Mouse (Mus musculus): ENCODE data around the gene Tigd4.

The Tigd4 gene

GRCm38 (mm10) chr3:84610183-84610710 is 16.9 kb downstream of the Tigd4 start:
- DNase-seq (ENCODE audit: low read depth), result no peak

- DNase-seq (ENCODE audit: low read depth), result peak; percentile 74
Measured at GRCm38 (mm10) chr3:84615050-84615855, 21.9 kb downstream of the Tigd4 start.

- no peak for DNase-seq (ENCODE audit: low read depth)
Measured at GRCm38 (mm10) chr3:84615856-84616225, 22.5 kb downstream of the Tigd4 start.

GRCm38 (mm10) chr3:84618627-84619026 is 25.3 kb downstream of the Tigd4 start:
- DNase-seq (ENCODE audit: low read depth), result no peak

GRCm38 (mm10) chr3:84619056-84619455 is 25.7 kb downstream of the Tigd4 start:
- DNase-seq (ENCODE audit: low read depth), result no peak

GRCm38 (mm10) chr3:84619725-84620124 is 26.4 kb downstream of the Tigd4 start:
- DNase-seq (ENCODE audit: low read depth), result no peak

- peak; percentile 57 for DNase-seq (ENCODE audit: low read depth)
Measured at GRCm38 (mm10) chr3:84622026-84622425, 28.7 kb downstream of the Tigd4 start.

GRCm38 (mm10) chr3:84631586-84631985 is 38.2 kb downstream of the Tigd4 start:
- DNase-seq (ENCODE audit: low read depth), result no peak

- DNase-seq (ENCODE audit: low read depth), result no peak
Measured at GRCm38 (mm10) chr3:84637095-84637494, 43.7 kb downstream of the Tigd4 start.

- DNase-seq (ENCODE audit: low read depth), result no peak
Measured at GRCm38 (mm10) chr3:84637890-84638578, 44.7 kb downstream of the Tigd4 start.

- DNase-seq (ENCODE audit: low read depth), result no peak
Measured at GRCm38 (mm10) chr3:84638858-84639257, 45.5 kb downstream of the Tigd4 start.

GRCm38 (mm10) chr3:84639767-84640500 is 46.6 kb downstream of the Tigd4 start:
- DNase-seq (ENCODE audit: low read depth), result no peak

- no peak for DNase-seq (ENCODE audit: low read depth)
Measured at GRCm38 (mm10) chr3:84640536-84640935, 47.2 kb downstream of the Tigd4 start.

GRCm38 (mm10) chr3:84641391-84641790 is 48.0 kb downstream of the Tigd4 start:
- DNase-seq (ENCODE audit: low read depth), result no peak

GRCm38 (mm10) chr3:84642942-84643341 is 49.6 kb downstream of the Tigd4 start:
- DNase-seq (ENCODE audit: low read depth), result no peak

GRCm38 (mm10) chr3:84645156-84646006 is 52.0 kb downstream of the Tigd4 start:
- no peak for DNase-seq (ENCODE audit: low read depth)

- DNase-seq (ENCODE audit: low read depth), result no peak
Measured at GRCm38 (mm10) chr3:84646007-84646290, 52.6 kb downstream of the Tigd4 start.

- DNase-seq (ENCODE audit: low read depth), result no peak
Measured at GRCm38 (mm10) chr3:84646331-84646845, 53.0 kb downstream of the Tigd4 start.
